Mouse (Mus musculus) cortical plate, adult 2 months (tissue): ENCODE measurements around the gene Amy2a3. TPM values are rescaled to one million over a fixed set of nuclear protein-coding genes. Genes with fewer than 3 reads are reported as not detected.
"Not testable (repeated sequence)": the region's sequence is repeated elsewhere in the genome, so short reads cannot be mapped to it uniquely, and the experiment has no call there.

Source experiments
- H3K27ac ChIP-seq: fragments of 200-500 bp; 2 replicates; pipeline ENCODE4 v1.5.1; 2012; ENCODE audit warnings: low read length, control low read depth, inconsistent platforms; ENCODE audit not compliant: insufficient read depth
- H3K4me1 ChIP-seq: fragments of 200-500 bp; 2 replicates; pipeline ENCODE4 v1.6.1; 2011; ENCODE audit warnings: low read length; ENCODE audit not compliant: control insufficient read depth, insufficient read depth
- H3K4me3 ChIP-seq: fragments of 200-500 bp; 2 replicates; pipeline ENCODE4 v1.5.1; 2011; ENCODE audit warnings: mild to moderate bottlenecking, low read length, control low read depth; ENCODE audit not compliant: insufficient read depth
- polyA plus RNA-seq: library from polyadenylated mRNA; depleted of rRNA; stranded (reverse); fragments of >200 nt; gene quantifications from 2 replicates; pipeline ENCODE4 v1.2.3, GENCODE M21; 2012; rRNA removed

Amy2a3 gene
- polyA plus RNA-seq = 0.17 and 0.21 TPM in 2 replicates

DNA sequence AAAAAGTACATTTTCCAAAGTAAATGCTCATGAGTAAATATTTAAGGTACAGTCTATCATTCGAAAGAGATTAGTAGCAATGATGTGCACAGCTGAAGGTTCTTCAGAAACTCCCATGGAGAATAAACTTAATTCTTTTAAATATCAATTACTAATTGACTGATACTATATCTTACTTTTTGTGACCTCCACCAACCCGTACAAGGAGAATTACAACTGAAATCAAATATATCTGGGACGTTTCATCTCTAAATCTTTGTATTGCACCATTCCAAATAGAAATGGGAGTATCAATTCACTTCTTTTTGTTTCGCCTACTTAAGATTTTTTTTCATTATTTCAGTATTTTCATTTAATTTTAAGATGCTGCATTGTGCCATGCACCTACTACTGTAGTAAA is at the start of gene Amy2a3:
TSS of gene Amy2a3 (minus strand) at position 101 of the 400 bp plus-strand sequence.
- not testable (repeated sequence) for H3K4me3 ChIP-seq, H3K4me1 ChIP-seq, H3K27ac ChIP-seq

DNA sequence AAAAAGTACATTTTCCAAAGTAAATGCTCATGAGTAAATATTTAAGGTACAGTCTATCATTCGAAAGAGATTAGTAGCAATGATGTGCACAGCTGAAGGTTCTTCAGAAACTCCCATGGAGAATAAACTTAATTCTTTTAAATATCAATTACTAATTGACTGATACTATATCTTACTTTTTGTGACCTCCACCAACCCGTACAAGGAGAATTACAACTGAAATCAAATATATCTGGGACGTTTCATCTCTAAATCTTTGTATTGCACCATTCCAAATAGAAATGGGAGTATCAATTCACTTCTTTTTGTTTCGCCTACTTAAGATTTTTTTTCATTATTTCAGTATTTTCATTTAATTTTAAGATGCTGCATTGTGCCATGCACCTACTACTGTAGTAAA is 32.7 kb upstream of the Amy2a3 start, which contains the start of gene Amy2a2:
TSS of gene Amy2a2 (minus strand) at position 101 of the 400 bp plus-strand sequence.
- not testable (repeated sequence) for H3K4me1 ChIP-seq, H3K4me3 ChIP-seq, H3K27ac ChIP-seq

DNA sequence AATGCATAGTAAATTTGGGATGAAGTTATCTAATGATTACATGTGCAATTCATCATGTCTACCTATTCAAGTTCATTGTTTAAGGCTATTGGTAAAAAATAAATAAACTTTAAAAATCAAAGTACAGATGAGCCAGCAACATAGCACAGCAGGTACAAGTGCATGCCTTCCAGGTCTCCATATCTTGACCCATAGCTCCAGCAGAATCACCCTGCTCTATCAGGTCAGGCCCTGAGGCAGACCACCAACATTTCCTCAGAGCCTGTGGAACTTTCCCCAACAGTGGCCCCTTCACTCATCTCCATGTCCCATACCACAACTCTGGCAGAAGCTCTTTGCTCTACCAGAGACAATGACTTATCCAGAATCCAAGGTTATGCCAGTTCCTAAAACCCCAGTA is 21.6 kb upstream of the Amy2a3 start:
- not testable (repeated sequence) for H3K4me3 ChIP-seq, H3K27ac ChIP-seq, H3K4me1 ChIP-seq

DNA sequence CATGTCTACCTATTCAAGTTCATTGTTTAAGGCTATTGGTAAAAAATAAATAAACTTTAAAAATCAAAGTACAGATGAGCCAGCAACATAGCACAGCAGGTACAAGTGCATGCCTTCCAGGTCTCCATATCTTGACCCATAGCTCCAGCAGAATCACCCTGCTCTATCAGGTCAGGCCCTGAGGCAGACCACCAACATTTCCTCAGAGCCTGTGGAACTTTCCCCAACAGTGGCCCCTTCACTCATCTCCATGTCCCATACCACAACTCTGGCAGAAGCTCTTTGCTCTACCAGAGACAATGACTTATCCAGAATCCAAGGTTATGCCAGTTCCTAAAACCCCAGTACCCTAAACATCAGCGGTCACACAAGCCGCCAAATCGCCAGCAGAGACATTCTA is 10.9 kb downstream of the Amy2a3 start:
- not testable (repeated sequence) for H3K4me3 ChIP-seq, H3K27ac ChIP-seq, H3K4me1 ChIP-seq

DNA sequence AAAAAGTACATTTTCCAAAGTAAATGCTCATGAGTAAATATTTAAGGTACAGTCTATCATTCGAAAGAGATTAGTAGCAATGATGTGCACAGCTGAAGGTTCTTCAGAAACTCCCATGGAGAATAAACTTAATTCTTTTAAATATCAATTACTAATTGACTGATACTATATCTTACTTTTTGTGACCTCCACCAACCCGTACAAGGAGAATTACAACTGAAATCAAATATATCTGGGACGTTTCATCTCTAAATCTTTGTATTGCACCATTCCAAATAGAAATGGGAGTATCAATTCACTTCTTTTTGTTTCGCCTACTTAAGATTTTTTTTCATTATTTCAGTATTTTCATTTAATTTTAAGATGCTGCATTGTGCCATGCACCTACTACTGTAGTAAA is 32.5 kb downstream of the Amy2a3 start, which contains the start of gene Amy2a4:
TSS of gene Amy2a4 (minus strand) at position 101 of the 400 bp plus-strand sequence.
- not testable (repeated sequence) for H3K4me1 ChIP-seq, H3K4me3 ChIP-seq

DNA sequence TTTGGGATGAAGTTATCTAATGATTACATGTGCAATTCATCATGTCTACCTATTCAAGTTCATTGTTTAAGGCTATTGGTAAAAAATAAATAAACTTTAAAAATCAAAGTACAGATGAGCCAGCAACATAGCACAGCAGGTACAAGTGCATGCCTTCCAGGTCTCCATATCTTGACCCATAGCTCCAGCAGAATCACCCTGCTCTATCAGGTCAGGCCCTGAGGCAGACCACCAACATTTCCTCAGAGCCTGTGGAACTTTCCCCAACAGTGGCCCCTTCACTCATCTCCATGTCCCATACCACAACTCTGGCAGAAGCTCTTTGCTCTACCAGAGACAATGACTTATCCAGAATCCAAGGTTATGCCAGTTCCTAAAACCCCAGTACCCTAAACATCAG is 43.6 kb downstream of the Amy2a3 start:
- not testable (repeated sequence) for H3K4me1 ChIP-seq, H3K4me3 ChIP-seq, H3K27ac ChIP-seq

More for the DNA sequence above, 32.5 kb downstream of the Amy2a3 start, which contains the start of gene Amy2a4:
- not testable (repeated sequence) for H3K27ac ChIP-seq

DNA sequence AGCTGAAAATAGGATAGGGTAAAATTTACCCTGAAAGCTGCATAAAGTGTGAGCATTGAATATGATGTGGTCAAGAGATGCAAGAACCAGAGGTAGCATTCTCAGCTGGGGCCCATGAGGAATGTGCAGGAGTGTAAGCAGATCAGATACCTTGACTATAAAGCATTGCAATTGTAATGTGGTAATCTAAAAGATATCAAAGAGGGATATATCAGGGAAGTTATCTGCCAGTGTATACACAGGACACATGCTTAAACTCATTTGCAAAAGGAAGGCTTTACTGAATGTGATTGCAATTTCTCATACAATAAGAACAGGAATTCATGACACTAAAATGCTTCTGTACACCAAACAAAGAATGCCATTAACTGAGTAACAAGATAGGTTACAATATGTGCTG is 44.3 kb downstream of the Amy2a3 start:
- not testable (repeated sequence) for H3K27ac ChIP-seq, H3K4me3 ChIP-seq, H3K4me1 ChIP-seq

Other genes with a start within 250 kb of the Amy2a3 start
- not detected in 2 replicates for gene Amy2a5, start 65.2 kb downstream of the Amy2a3 start, polyA plus RNA-seq
- gene Amy2a4, start 32.6 kb downstream of the Amy2a3 start, polyA plus RNA-seq = 0.17 and 0.21 TPM in 2 replicates
- 0.17 and 0.21 TPM in 2 replicates for gene Amy2a2, start 32.6 kb upstream of the Amy2a3 start, polyA plus RNA-seq
- gene Amy2a1, start 208.4 kb upstream of the Amy2a3 start, polyA plus RNA-seq = 0.29 and 0.32 TPM in 2 replicates